Mouse (Mus musculus) right cerebral cortex, postnatal 25 days (tissue): ENCODE results near the gene Satb2.

ENCODE experiments used
- DNase-seq: peaks from one replicate; pipeline ENCODE4 v3.0.0; 2022

Gene Satb2

GRCm38 (mm10) chr1:56928731-56929130 lies 49.7 kb downstream of the Satb2 start:
- no peak for DNase-seq

DNA sequence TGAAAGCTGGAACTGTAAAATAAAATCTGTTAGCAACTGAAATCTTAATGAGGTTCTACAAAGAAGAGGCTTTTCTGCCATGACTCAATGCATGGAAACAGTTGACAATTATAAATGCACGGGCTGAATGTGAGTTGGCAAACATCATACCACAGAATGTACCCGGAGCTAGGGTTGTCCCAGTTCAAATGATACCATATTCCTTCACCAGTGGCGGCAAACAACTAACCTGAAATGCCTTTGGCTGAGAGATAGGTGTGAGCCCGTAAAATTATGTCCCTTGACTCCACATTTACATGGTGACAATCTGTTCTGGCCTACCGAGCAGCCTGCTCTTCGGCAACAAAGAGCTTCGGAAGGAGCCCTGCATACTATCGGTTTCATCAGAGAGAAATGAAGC lies 58.0 kb downstream of the Satb2 start:
- DNase-seq: no peak

- no peak for DNase-seq
Observed at GRCm38 (mm10) chr1:56914279-56914678, 64.2 kb downstream of the Satb2 start.

DNA sequence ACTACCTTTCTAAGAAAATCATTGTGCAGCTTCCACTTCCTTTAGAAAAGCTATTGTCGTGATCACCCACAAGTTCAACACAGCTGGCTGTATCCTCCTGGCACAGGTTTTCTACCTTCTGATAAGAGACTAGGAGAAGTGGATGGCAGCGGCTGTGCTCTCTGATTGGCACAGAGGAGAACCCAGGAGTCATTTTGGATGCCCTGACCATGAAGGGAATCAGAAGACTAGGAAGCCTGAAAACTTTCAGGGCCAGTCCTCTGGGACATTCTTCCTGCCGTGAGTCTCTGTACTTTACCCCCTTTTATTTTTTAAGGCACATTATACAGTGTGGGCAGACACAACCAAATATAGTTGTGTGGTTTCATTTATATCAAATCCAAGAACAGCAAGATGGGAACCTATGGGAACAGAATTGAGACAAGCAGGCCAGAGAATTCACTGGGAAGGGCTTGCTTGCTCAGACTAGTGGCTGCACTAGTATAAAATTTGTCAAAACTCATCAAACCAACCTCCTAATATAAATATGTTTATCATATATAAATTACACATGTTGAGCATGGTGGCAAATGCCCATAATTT lies 77.7 kb downstream of the Satb2 start:
- no peak for DNase-seq

DNA sequence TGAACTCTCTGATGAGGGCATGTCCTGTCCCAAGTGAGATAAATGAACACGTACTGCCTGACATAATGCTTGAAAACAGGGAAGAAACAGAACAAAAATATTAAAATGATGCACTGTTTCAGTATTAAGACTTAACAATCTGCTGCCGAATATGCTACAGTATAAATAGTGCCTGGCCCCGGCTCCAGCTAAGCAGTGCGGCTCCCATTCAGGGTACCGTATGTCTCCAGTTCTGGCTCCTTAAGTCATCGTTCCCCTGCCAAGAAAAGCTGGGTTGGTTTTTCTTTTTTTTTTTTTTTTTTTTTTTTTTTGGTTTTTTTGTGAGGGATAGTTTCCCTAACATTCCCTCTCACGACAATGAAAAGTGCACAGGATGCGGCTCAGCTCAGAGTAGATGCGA lies 78.3 kb downstream of the Satb2 start:
- no peak for DNase-seq

GRCm38 (mm10) chr1:56898606-56899396 lies 79.6 kb downstream of the Satb2 start:
- no peak for DNase-seq

DNA sequence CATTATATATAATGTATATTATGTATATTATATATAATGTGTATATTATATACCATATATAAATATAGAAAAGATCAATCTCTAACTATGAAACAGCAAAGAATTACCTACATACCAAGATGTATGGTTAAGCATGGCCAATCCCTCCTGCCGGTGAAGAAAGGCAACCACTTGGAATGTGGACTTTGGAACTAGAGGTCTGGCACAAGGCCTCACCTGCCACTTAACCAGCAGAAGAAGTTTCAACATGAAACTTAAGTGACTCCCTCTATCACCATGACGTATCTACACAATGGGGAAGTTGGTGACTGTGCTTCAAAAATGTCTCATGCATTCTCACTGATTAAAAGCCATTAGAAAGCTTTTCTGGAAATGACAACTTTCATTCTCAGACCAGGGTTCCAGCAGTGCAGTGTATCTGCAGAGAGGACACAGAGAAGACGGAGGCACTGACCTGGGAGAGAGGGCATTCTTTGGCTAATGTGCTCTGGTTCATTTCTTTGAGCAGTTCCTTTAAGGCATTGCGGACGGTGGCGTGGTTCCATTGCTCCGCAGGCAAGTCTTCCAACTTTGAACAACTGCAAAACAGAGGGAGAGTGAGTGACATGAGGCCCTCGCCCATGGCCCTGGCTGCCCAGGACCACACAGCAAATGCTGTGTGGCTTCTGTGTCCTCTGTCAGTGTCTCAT lies 80.8 kb downstream of the Satb2 start:
- no peak for DNase-seq

DNA sequence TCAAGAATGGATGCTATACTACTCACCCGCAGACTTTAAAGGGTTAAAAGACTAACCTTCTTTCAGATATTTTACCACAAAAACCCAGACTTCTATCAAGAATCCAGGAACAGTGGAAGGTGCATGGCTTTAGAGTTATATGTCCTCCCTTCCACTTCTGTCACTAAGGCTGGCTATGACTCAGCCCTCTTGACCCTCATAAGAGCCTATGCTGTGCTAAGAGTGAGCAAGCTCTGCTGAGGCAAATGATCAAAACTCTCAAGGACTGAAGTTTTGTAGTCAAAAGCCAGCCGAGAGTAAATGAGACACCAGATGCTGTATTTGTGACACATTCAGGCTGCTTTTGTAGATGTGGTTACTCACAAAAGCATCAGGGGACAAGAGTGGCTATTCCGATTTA lies 81.8 kb downstream of the Satb2 start:
- no peak for DNase-seq

GRCm38 (mm10) chr1:56892766-56893165 lies 85.7 kb downstream of the Satb2 start:
- no peak for DNase-seq

DNA sequence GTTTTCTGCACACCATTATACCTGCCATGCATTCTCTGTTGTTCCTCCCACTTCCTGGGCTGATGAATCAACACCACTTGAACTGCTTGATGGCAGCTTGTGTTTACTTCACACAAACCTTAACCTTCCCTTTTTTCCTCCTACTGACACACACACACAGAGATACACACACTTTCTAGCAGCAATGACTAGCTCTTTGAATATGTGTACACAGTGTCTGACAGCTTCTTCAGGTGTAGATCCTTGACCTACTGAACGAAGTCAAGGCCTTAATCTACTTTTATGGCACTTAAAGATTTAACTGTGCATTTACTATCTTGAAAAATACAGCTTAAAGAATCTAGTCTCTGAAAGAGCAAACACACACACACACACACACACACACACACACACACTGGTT lies 89.5 kb downstream of the Satb2 start:
- no peak for DNase-seq

GRCm38 (mm10) chr1:56887524-56887923 lies 90.9 kb downstream of the Satb2 start:
- DNase-seq: no peak

GRCm38 (mm10) chr1:56871485-56871884 lies 107.0 kb downstream of the Satb2 start:
- no peak for DNase-seq

DNA sequence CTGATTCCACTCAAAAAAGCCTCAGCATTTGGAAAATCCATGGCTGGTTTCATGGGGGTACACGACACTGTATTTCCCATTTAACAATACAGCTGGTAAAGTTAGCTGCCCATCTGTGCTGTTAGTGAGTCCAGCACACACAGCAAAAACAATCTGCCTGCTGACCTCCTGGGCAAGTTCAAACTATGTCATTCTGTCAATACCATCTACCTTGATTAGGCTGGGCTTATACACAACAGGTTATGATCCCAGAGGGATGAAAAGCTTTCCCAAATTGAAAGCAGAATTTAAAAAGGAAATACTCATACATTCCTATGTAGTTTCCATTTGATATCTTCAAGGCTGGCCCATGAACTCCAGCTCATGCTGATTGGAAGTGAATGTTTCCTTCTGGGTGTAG lies 113.2 kb downstream of the Satb2 start:
- no peak for DNase-seq

DNA sequence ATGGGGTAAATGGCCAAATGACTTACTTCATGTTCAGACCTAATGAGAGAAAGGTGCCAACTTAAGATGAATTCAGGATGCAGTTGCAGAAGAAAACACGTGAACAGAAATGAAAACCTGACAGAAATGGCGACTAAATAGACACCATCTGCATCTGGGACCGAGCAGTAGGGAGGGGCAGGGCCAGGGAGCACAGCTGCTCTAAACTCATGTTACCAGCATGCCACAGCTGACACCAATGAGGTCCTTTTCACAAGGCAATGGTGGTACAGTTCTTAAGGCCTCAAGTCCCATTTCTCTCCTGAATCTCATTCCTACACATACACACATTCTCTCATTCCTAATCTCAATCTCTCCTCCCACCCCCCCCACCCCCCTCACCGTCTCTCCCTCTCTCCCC lies 115.7 kb downstream of the Satb2 start:
- DNase-seq: no peak

DNA sequence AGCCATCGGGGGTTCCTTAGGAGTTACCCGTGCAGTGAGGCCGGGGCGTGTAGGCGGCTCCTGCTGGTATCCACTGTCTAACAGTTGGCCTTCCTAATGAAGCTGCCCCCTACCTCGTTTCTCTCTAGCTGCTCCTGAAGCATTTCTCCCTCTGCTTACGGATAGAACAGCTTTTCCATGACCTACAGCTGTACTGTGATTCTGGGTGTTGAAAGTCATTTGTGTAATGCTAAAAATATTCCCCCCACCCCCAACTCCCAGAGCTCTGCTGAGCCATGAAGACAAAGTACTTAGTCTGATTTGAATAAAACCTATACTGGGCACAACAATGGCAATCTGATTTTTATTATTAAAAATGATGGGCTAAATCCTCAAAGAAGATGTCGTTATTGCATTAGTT lies 121.2 kb downstream of the Satb2 start:
- DNase-seq: no peak

- DNase-seq: peak; percentile 52
Observed at GRCm38 (mm10) chr1:56850446-56850845, 128.0 kb downstream of the Satb2 start.

- no peak for DNase-seq
Observed at GRCm38 (mm10) chr1:56846358-56846757, 132.1 kb downstream of the Satb2 start.

- DNase-seq: no peak
Observed at GRCm38 (mm10) chr1:56845523-56846118, 132.8 kb downstream of the Satb2 start.

DNA sequence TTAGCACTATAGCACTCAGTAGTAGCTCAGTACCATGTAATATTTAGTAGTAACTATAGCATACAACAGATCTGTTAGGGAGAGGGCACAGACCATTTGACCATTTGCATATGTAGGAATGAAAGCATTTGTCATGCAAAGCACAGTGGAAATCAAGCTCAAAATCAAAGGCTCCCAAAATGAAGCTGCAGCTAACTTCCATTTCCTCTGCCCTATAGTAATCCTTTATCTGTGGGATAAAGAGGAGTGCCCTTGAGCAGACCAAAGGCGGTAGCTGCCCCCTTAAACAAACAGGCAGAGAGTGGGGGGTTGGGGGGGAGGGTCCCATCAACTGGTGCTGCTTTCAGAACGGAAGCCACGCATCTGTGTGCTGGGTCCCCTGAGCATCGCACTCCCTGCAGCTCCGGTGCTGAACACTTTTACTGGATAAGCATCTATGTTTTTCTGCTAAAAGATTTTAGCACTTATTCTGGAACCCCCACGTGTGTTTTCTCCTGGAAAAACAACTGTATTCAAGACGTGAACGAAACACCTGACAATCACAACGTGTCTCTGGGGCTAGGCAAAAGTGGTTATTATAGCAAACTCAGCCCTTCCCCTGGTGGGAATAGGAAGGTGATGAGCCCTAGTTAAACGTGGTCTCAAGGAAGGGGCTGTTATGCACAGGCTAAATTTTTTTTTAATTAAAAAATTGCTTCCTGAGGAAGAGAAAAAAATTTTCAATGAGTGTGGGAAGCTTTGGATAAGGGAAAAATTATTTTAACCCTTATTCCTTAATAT lies 133.7 kb downstream of the Satb2 start:
- no peak for DNase-seq

DNA sequence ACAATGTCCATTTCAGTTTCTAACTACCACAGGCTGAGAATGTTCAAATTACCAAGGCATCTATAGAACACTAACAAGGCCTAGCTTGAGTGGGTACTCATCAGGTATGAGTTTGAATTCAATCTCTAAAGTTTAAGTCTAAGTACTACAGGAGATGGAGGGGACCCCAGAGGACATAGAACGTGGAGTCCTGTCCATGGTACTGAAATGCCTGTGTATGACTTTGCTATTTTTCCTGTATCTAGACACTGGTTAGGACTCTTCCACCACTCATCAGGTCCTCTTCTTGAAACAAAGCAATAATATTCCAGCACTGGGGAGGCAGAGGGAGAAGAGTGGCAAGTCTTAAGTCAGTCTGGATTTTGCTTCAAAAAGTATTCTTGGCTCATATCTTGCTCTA lies 139.5 kb downstream of the Satb2 start:
- DNase-seq: no peak

- no peak for DNase-seq
Observed at GRCm38 (mm10) chr1:56833984-56834900, 144.2 kb downstream of the Satb2 start.

GRCm38 (mm10) chr1:56833307-56833706 lies 145.1 kb downstream of the Satb2 start:
- DNase-seq: no peak
